Mouse (Mus musculus) thymus, postnatal 25 days (tissue): Measurements from ENCODE around the gene Adora3.

ENCODE experiments used
- DNase-seq: peaks from one replicate; pipeline ENCODE4 v3.0.0; 2022

Adora3 gene

GRCm38 (mm10) chr3:105870558-105870957, at the start of gene Adora3, which contains the start of gene Tmigd3:
Gene Adora3 (plus strand): TSS chr3:105870858.
Gene Tmigd3 (plus strand): TSS chr3:105870903.
- DNase-seq, result no peak

GRCm38 (mm10) chr3:105821504-105821903, 49.2 kb upstream of the Adora3 start:
- DNase-seq, result no peak

DNA sequence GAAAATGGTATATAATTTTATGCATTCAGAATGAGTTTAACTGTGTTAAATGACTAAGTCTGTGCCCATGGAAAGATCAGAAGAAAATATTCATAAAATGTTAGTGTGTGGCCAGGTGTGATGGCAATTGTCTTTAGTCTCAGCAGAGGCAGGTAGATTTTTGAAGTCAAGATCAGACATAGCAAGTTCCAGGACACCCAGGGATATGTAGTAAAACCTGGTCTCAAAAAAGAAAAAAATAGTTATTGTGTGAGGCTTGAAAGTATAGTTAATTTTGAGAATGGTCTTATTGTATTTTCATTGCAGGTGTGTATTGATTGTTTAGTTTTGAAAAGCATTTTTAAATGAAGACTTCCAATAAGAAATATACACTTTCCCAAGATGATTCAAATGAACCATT, 47.0 kb upstream of the Adora3 start:
- no peak for DNase-seq

DNA sequence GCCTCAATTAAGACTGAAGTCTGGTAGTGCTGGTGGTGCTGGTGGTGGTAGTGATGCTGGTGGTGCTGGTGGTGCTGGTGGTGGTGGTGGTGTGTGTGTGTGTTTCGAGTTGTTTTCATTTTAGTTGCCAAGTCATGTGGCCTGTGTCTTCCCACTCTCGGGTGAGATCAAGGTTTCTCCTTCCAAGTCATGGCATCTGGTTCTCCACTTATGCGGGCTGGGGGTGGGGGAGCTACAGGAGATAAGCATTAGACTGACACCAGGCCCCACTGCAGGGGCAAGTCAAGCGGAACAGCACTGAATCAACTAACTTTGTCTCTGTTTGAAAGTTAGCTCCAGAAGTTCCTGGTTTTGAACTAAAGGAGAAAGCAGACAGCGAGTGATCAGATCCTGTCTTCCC, 46.6 kb upstream of the Adora3 start:
- no peak for DNase-seq

DNA sequence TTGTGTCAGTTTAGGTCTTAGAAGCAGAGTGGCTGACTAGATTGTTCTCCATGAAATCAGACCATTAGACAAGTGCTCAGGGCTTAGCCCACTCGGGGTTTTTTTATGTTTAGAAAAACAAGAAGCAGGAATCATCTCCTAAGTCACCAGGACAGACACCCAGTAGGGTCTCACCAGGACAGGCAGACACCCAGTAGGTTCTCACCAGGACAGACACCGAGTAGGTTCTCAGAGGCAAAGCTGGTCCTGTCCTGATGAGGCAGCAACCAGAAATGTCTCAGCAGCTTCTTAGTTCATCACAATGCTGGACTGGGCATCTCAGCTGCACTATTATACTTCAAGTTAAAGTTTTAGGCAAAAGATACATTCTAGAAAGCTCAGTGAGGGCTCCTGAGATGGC, 46.0 kb upstream of the Adora3 start:
- DNase-seq, result no peak

DNA sequence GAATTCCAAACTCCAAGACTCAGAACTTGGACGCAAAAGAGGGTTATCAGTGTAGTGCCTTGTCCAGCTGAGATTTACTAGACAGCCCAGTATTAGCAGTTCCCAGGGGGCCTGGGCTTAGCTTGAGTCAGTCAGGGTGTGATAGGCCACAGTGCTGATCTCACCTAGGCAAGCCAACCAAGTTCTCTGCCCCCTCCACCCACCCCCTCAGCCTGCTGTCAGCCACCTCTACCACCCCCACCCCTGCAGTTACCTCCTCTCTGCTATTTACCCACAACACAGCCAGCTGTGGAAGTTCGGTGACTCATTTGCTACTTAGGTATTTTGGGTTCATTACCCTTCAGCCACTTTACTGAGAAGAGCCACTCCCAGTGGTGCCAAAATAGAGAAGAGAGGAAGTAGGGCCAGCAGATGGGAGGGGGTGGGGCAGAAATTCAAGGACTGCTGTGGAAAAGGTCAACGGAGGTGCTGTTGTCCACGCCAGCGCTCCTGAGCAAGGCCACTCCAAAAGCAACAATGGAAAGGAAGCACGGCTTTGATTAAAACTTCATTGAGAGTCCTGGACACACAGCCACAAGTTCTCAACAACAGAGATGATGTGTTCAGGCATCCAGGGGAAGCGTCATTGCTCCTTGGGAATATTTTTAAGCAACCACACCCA, 45.0 kb upstream of the Adora3 start:
- no peak for DNase-seq

GRCm38 (mm10) chr3:105831584-105831983, 39.1 kb upstream of the Adora3 start:
- no peak for DNase-seq

DNA sequence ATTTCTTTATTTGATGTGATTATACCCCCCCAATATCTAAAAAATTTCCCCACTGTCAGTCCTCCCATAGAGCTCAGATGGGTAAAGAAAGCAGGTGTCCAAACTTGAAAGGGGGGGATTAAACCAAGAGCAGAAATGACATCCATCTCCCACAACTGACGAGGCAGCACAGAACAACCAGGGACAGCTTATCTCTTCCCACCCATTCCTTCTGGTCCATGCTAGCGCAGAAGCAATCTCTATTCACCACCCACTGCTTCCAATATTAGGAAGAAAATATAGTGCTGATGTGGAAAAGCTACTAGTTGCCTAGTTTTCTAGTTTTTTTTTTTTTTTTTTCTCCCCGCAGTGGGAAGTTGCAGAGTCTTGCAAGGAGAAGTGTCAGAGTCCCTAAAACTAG, 34.8 kb upstream of the Adora3 start:
- DNase-seq, result no peak

DNA sequence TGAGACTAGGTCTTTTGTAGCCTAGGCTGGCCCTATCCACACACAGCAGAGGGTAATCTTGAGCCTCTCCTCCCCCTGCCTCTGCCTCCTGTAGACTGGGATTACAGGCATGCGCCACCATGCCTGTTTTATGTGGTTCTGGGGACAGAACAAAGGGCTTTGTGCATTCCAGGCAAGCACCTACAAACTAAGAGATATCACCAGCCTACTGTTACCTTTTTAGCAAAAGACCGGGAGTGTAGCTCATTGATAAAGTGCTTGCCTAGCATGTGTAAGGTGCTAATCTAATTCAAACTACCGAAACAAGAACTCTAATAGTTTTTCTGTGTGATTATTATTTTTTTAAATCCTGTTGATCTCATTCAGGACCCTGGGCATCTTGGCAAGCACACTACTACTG, 33.8 kb upstream of the Adora3 start:
- DNase-seq, result no peak

GRCm38 (mm10) chr3:105838655-105839054, 32.0 kb upstream of the Adora3 start:
- DNase-seq, result no peak

- no peak for DNase-seq
Observed at GRCm38 (mm10) chr3:105839836-105840235, 30.8 kb upstream of the Adora3 start.

DNA sequence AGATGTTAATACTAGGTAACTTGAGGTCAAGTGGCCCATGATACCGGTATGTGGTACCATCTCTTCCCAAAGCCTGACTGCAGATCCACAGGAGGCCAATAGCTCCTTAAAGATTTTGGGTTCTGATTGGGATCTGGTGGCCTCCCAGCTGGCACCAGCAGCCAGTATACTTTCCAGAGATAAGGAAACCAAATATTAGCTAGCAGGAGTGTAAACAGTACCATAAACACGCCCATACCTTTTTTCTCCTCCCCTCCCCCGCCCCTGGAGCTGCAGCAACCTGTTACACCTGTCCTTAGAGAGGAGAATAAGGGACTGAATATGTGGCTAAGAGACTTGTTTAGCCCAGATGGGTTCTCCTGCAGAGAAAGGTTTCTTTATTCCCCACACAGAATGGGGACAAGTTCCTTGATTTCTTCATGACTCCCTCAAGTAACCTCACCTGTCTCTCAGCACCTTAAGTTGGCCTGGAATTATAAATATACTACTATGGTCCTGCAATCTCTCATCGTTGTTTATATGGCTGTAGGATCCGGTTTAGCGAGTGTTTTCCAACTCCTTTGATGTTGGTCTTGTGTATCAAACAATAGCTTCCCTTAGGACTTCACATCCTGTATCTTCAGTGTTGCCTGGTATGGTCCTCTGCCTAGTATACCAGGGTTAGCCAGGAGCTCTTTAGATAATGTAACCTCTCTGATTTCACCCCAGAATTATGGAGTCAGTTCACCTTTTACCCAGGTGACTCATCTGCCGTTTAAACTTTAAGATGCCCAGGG, 24.2 kb upstream of the Adora3 start:
- no peak for DNase-seq

- no peak for DNase-seq
Observed at GRCm38 (mm10) chr3:105853781-105854180, 16.9 kb upstream of the Adora3 start.

DNA sequence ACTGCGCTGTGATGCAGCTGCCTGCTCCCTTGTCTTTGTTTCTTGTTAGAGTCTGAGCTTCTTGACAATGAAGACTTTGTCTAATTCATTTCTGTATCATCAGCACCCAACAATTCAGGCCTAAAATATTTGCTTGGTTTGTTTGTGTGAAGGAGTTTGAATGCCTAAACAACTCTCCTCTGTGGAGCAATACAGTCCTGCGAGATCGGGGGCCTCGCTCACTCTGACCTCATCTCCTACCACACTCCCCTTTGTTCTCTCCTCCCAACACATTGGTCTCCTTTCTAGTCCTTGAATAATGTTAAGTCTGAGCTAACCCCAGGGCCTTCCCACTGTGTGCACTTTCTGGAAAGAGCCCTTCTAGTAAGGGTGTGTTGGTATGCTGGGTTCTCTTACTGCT, 15.9 kb upstream of the Adora3 start:
- DNase-seq, result no peak

DNA sequence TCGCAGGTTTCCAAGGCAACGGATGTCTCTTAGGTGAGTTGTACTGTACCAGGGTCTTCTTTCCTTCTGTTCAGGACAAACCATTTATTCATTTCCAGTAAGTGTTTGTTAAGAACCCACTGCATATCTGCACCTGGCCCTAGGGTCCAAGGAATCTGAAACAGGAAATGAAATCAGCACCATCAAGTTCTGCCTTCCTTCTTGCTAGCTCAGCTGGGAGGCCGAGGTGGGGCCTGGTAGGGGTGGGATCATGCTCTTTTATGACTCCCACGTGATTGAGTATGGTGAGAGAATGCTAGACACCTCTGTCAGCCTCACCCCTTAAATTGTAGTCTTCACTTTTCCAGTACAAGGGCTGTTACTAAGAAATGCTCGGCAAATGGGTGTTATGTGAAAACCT, 13.1 kb upstream of the Adora3 start:
- peak; percentile 44 for DNase-seq

DNA sequence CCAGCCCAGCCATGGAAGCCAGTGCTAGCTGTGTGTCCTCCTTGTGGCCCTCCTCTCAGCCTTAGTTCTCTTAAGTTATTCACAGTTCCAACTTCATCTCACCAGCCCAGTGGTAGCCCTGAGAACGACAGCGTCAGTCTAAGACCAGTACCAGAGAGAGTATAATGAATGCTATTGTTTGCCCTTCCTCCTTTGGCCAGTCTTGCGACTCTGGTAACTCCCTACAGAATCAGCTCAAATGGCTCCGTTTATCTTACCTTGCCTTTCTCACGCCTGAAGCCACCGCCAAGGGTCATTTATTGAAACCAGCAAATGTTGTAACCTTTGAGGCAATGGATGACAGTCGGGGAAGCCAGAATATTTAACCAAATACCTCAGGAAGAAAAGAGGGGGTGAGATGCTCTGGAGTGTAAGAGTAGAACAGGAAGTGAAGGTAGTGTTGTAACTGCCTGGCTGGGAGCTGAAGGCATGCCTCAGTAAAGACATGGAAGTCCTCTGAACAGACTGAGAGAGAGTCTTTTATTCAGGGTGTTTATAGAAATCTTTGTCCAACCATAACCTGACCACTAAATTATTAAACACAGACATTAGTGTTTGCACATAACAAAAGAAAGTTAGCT, 8.8 kb upstream of the Adora3 start:
- no peak for DNase-seq

DNA sequence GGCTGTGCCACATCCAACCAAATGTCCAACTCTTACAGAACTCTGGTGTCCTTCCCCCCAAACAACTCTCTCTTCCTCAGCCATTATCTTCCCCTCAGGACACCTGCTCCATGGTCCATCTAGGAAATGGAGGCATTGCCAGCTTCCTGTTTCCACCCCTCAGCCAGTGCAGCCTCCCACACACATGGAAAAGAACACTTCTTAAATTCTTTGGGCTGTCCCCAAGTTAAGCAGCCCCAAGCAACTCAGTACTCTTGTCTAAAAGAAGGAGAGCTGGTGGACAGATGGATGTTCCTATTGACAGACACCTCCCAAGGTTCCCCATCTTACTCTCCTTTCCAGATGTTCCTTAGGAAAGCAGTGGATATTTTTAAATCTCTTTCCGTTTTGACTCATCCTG, 6.5 kb upstream of the Adora3 start:
- DNase-seq, result no peak

DNA sequence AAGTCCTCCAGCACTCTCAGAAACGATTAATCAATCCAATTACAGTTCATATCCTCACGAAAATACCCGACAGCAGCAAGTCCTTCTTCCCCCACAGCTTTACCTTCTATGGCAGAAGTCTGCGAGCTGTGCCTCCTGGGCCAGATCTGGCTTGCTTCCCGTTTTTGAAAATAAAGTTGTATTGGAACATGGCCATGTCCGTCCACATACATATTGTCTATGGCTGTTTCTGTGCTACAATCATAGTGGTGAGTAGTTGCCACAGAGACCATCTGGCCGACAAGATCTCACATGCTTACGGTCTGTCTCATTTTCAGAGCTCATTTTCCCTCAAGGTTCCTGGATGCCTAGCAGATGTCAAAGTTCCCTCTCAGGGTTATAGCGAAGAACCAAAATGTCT, 5.5 kb upstream of the Adora3 start:
- no peak for DNase-seq

DNA sequence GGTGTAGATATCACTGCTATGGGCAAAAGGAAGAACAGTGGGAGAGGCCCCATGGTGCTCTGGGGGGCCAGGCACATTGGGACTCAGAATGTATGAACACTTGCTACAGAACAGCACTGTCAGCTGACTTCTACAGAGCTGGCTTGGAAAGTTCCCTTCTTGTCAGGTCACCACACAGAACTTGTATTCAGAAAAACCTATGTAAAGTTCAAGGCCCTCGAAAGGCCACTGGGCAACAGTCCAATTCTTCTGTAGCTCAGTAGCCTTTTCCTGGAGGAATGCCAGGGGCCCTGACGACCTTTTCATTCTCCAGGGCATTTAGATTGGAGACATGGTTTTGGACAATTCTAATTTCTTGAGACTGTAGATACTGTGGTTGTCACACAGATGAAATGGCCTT, 2.5 kb upstream of the Adora3 start:
- DNase-seq, result no peak

DNA sequence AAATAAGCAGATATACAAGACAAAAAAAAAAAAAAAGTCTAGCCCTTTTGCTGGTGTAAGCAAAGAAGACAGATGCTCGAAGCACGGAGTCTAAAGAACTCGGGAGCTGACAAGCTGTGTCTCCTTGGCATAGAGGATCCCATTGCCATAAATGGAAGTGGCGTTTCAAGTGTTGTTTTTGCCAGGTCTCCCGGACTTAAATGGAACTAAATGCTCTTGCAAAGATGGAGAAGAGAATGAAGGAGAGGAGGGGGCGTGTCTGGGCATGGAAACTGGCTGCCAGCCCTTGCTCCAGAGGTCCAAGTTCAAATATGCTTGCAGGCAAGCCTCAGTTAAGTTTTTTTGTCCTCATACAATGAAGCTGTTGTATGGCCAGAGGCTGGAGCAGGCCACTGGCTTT, 1.4 kb downstream of the Adora3 start:
- no peak for DNase-seq

GRCm38 (mm10) chr3:105872579-105872978, 1.9 kb downstream of the Adora3 start:
- DNase-seq, result no peak

GRCm38 (mm10) chr3:105873451-105874445, 3.1 kb downstream of the Adora3 start:
- no peak for DNase-seq

DNA sequence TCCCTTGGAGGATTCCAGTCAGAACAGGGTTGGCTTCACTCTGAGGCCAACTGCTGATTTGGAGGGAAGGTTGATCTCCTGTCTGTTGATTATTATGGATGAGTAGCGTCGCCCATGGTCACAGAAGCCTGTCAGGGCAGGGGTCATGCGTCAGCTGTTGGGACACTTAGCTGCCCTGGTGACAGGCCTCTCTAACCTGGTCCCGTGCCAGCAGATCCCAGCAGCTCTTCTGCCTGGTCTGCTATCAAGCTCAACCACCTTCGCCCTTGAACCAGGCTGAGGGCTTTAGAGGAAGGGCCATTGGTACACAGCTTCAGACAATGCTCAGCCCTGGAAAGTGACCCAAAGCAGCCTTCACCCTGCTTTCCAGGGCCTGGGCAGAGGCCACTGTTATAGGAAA, 5.4 kb downstream of the Adora3 start:
- no peak for DNase-seq
